Mouse (Mus musculus) limb, embryonic 14.5 days (tissue): ENCODE results near the gene Tmco3. TPM values are rescaled to one million over a fixed set of nuclear protein-coding genes. Genes with fewer than 3 reads are reported as not detected.

ENCODE experiments used
- ATAC-seq: fragments of 200-750 bp; cut with Nextera tagmentation; 2 replicates; pipeline ENCODE4 v1.8.0; 2017; ENCODE audit warnings: low read depth, moderate number of reproducible peaks, moderate TSS enrichment; ENCODE audit not compliant: low FRiP score
- DNase-seq: peaks from one replicate; pipeline ENCODE4 v3.0.0-alpha.2; 2015; ENCODE audit warnings: low spot score
- H3K27ac ChIP-seq: fragments of 300-500 bp; sonication (generic); replicated peaks from 2 replicates; pipeline ENCODE4 v1.5.1; 2014; ENCODE audit warnings: low read depth, mild to moderate bottlenecking, low read length, moderate library complexity, mixed read lengths
- H3K27me3 ChIP-seq: fragments of 300-500 bp; sonication (generic); 2 replicates; pipeline ENCODE4 v1.6.1; 2014; ENCODE audit warnings: low read length, mixed read lengths; ENCODE audit not compliant: control insufficient read depth, insufficient read depth
- H3K36me3 ChIP-seq: fragments of 300-500 bp; sonication (generic); 2 replicates; pipeline ENCODE4 v1.6.1; 2014; ENCODE audit warnings: mild to moderate bottlenecking, low read length, moderate library complexity, mixed read lengths; ENCODE audit not compliant: control insufficient read depth, insufficient read depth
- H3K4me1 ChIP-seq: fragments of 300-500 bp; sonication (generic); 2 replicates; pipeline ENCODE4 v1.6.1; 2014; ENCODE audit warnings: antibody characterized with exemption, low read length, mixed read lengths; ENCODE audit not compliant: control insufficient read depth, insufficient read depth
- H3K4me2 ChIP-seq: fragments of 300-500 bp; sonication (generic); replicated peaks from 2 replicates; pipeline ENCODE4 v1.6.1; 2014; ENCODE audit warnings: low read depth, mild to moderate bottlenecking, low read length, moderate library complexity; ENCODE audit not compliant: severe bottlenecking
- H3K4me3 ChIP-seq: fragments of 300-500 bp; sonication (generic); replicated peaks from 2 replicates; pipeline ENCODE4 v1.5.1; 2014; ENCODE audit warnings: low read length
- H3K9ac ChIP-seq: fragments of 300-500 bp; sonication (generic); 2 replicates; pipeline ENCODE4 v1.6.1; 2014; ENCODE audit warnings: mild to moderate bottlenecking, low read depth, low read length, moderate library complexity; ENCODE audit not compliant: severe bottlenecking
- H3K9me3 ChIP-seq: fragments of 300-500 bp; sonication (generic); 2 replicates; pipeline ENCODE4 v1.6.1; 2016; ENCODE audit warnings: low read length; ENCODE audit not compliant: control insufficient read depth
- POLR2A ChIP-seq: fragments of 200-500 bp; IDR thresholded peaks from 2 replicates; pipeline ENCODE4 v1.8.0; 2012; ENCODE audit warnings: inconsistent platforms, mild to moderate bottlenecking, moderate library complexity, borderline replicate concordance; ENCODE audit not compliant: insufficient read depth, insufficient read length; ENCODE audit errors: extremely low read depth
- WGBS: fragments of 180-500 bp; shearing (Covaris S2); extraction: QIAGEN DNeasy Blood & Tissue Kit; methylation state at CpG from one replicate; pipeline ENCODE4 v1.1.7; 2014; 5-methylcytosine and 5-hydroxymethylcytosine counted together
- polyA plus RNA-seq, 2 experiments: library from polyadenylated mRNA; depleted of rRNA in 1 of 2; stranded (reverse) in 1 of 2; unstranded in 1 of 2; fragments of >200 nt; fragmentation: Nextera tagmentation in 1 of 2; extraction: Ambion mirVana in 1 of 2; gene quantifications; 2 replicates each; pipeline versions ENCODE4 v1.2.1 to v1.2.3; 2012 to 2014

Tmco3 gene
- polyA plus RNA-seq, 2 experiments = 39.4 to 47.0 TPM

DNA sequence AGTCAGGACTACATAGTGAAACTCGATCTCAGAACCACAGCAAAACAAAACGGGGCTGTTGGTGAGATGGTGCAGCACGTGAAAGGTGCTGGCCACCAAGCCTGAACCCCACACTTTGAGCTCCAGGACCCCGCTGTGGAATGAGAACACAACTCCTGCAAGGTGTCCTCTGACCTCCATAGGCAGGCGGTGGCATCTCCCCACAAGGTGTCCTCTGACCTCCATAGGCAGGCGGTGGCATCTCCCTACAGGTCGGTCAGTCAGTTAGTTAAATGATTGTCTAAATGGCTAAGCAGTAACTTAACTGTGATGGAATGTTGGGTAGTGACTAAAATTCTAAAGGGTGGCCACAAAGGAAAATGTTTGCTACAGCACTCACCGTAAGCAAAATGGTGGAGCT is 11.6 kb downstream of the Tmco3 start:
- H3K4me2 ChIP-seq = no peak overlapping the region
- no peak for TF ChIP-seq POLR2A
- no peak for DNase-seq
- peaks cover 75% of the 10 kb centered on the region for H3K36me3 ChIP-seq
- H3K27ac ChIP-seq = no peak overlapping the region
- 96% methylated on average over 8 of the region's 8 CpGs for WGBS
- no peaks in the 10 kb centered on the region for H3K27me3 ChIP-seq
- no peaks in the 10 kb centered on the region for H3K9me3 ChIP-seq
- no peak overlapping the region for H3K4me3 ChIP-seq
- no peak for ATAC-seq
- no peak overlapping the region for H3K9ac ChIP-seq
- H3K4me1 ChIP-seq = no peaks in the 10 kb centered on the region

DNA sequence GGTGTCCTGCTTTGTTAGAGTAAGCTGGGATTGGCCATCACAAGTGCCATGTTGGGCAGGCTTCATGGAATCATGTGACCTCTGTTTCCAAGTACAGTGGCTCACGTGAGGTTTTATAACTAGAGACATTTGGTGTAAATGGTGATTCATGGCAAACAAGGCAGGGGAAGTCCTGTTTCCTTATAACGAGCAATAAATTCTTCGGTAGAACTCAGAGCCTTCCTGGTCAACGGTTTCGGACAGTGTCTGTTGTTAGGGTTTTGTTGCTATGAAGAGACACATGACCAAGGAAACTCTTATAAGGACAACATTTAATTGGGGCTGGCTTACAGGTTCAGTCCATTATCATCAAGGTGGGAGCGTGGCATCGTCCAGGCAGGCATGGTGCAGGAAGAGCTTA is 13.0 kb downstream of the Tmco3 start:
- no peak for TF ChIP-seq POLR2A
- no peaks in the 10 kb centered on the region for H3K27me3 ChIP-seq
- WGBS = 76% methylated on average over 7 of the region's 7 CpGs
- no peak overlapping the region for H3K4me3 ChIP-seq
- H3K4me1 ChIP-seq = no peaks in the 10 kb centered on the region
- DNase-seq = no peak
- peaks cover 70% of the 10 kb centered on the region for H3K36me3 ChIP-seq
- no peak overlapping the region for H3K9ac ChIP-seq
- ATAC-seq = no peak
- H3K9me3 ChIP-seq = no peaks in the 10 kb centered on the region
- no peak overlapping the region for H3K4me2 ChIP-seq
- no peak overlapping the region for H3K27ac ChIP-seq

DNA sequence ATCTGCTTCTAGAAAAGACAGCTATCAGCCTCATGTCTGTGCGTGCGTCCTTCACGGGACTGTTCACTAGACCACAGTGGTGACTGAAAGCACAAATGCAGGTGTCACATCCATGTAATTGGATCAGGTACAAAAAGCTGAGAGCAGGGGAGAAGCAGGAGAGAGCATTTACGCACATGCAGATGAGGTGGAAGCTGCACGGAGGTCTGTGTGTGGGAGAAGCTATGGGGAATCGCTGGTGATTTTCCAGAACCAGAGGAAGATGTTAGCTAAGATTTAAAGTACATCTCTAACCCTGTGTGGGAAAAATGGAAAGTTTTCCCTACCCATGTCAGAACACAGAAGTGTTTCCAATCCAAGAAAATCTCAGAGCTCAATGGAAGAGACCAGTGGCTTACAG is 17.5 kb downstream of the Tmco3 start:
- Histone ChIP-seq H3K9ac (no peak overlapping the region), H3K4me3 (no peak overlapping the region), H3K27me3 (no peaks in the 10 kb centered on the region), H3K4me2 (no peak overlapping the region), H3K27ac (no peak overlapping the region), H3K9me3 (no peaks in the 10 kb centered on the region), H3K4me1 (no peaks in the 10 kb centered on the region), H3K36me3 (peaks cover 56% of the 10 kb centered on the region)
- WGBS = 92% methylated on average over 6 of the region's 6 CpGs
- no peak for TF ChIP-seq POLR2A
- no peak for ATAC-seq
- DNase-seq = no peak

DNA sequence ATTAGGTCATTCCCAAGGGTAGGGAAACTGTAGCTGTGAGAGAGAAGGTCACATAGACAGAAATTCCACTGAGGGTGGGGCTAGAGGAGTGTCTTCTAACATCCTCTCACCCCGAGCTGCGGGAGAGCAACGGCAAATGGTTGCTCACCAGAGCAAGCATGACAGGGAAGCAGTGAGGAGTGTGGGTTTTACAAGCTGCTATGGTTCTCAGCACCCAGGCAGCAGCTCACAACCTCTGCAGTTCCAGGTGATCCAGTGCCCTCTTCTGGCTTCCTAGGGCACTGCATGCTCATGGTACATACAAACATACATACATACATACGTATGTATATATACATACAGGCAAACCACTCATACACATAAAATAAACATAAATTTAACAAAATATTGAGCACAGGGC is 17.9 kb downstream of the Tmco3 start:
- no peak overlapping the region for H3K4me2 ChIP-seq
- WGBS = 94% methylated on average over 4 of the region's 4 CpGs

DNA sequence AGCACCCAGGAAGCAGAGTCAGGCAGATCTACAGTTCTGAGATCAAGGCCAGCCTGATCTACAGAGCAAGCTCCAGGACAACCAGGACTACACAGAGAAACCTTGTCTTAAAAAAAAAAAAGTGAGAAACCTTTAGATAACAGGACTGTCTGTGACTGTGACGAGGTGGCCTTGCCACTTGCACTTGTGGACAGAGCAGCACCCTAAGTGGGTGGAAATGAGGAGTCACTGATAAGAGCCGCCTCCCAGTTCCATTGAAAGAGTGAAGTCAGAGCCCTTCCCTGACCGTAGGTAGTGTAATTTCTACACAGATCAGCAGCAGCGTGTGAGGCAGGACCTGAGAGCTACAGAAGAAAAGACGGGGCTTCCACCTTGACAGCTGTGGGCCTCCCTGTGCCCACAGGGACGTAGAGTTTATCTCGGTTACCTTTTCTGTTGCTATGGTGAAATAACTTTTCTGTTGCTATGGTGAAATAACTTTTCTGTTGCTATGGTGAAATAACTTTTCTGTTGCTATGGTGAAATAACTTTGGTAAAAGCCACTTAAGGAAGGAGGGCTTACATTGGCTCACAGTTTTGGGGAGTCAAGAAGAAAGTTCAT is 18.4 kb downstream of the Tmco3 start:
- H3K27me3 ChIP-seq = no peaks in the 10 kb centered on the region
- 82% methylated on average over 7 of the region's 7 CpGs for WGBS
- no peak for TF ChIP-seq POLR2A
- no peaks in the 10 kb centered on the region for H3K9me3 ChIP-seq
- H3K4me2 ChIP-seq = no peak overlapping the region
- H3K4me3 ChIP-seq = no peak overlapping the region
- H3K4me1 ChIP-seq = no peaks in the 10 kb centered on the region
- no peak overlapping the region for H3K27ac ChIP-seq
- peaks cover 58% of the 10 kb centered on the region for H3K36me3 ChIP-seq
- ATAC-seq (no peak), DNase-seq (no peak)
- no peak overlapping the region for H3K9ac ChIP-seq

More for the DNA sequence above, 17.9 kb downstream of the Tmco3 start:
- Histone ChIP-seq H3K36me3 (peaks cover 54% of the 10 kb centered on the region), H3K4me3 (no peak overlapping the region), H3K9me3 (no peaks in the 10 kb centered on the region), H3K4me1 (no peaks in the 10 kb centered on the region), H3K27me3 (no peaks in the 10 kb centered on the region), H3K9ac (no peak overlapping the region), H3K27ac (no peak overlapping the region)
- ATAC-seq (no peak), DNase-seq (no peak)
- TF ChIP-seq POLR2A = no peak

DNA sequence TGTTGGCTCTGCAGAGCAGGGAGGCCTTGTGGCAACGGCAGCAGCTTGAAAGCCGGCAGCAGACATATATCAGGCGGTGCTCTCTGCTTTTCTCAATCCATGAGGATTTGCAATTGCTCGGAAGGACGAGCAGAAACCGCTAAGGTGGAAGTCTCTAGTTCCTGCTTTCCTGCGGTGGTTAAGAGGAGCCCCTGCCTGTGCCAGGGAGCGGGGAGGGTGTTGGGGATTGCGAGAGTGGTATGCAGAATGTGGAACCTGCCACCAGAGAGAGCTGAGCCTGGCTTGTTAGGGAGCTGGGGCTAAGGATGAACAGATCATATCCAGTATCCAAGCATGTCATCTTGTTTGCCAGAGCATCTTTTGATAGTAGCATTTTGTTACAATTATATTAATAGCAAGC is 18.9 kb downstream of the Tmco3 start:
- Histone ChIP-seq H3K27ac (no peak overlapping the region), H3K36me3 (peaks cover 54% of the 10 kb centered on the region), H3K4me1 (no peaks in the 10 kb centered on the region), H3K4me3 (no peak overlapping the region), H3K9ac (no peak overlapping the region), H3K4me2 (no peak overlapping the region), H3K27me3 (no peaks in the 10 kb centered on the region), H3K9me3 (no peaks in the 10 kb centered on the region)
- TF ChIP-seq POLR2A = no peak
- DNase-seq = no peak
- ATAC-seq = no peak
- WGBS = 87% methylated on average over 9 of the region's 9 CpGs
